Mouse (Mus musculus): ENCODE results near the gene Epb41l3.
A peak's percentile ranks its signal among the peaks of the same experiment; 100 is the strongest.

Epb41l3 gene

GRCm38 (mm10) chr17:69229451-69229850, 154.0 kb downstream of the Epb41l3 start:
- DNase-seq (ENCODE audit: extremely low read depth, insufficient read length, low spot score): peak; percentile 41

- no peak for DNase-seq (ENCODE audit: extremely low read depth, insufficient read length, low spot score)
Observed at GRCm38 (mm10) chr17:69230131-69230621, 154.7 kb downstream of the Epb41l3 start.

DNA sequence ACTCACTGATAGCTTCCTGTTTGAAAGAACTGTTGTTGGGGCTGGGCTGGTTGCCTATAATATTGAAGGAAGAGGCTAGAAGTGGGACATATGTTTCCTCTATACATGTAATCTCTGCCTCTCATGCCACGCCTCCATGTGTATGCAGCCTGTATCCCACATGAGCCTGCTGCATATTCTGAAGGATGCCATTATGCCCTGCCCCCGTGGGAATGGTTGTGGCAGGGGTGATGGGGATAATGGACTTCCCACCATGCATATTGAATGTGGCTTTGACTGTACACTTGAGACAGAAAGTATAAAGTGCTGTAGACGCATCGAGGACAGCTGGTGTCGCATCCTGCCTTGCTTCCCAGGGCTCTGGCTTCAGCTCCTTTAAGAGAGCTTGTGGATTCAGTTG, 155.9 kb downstream of the Epb41l3 start:
- DNase-seq (ENCODE audit: extremely low read depth, insufficient read length, low spot score): no peak

GRCm38 (mm10) chr17:69237172-69237571, 161.7 kb downstream of the Epb41l3 start:
- no peak for DNase-seq (ENCODE audit: extremely low read depth, insufficient read length, low spot score)

GRCm38 (mm10) chr17:69238810-69239373, 163.4 kb downstream of the Epb41l3 start:
- DNase-seq (ENCODE audit: extremely low read depth, insufficient read length, low spot score): no peak

- no peak for DNase-seq (ENCODE audit: extremely low read depth, insufficient read length, low spot score)
Observed at GRCm38 (mm10) chr17:69239423-69239822, 163.9 kb downstream of the Epb41l3 start.

DNA sequence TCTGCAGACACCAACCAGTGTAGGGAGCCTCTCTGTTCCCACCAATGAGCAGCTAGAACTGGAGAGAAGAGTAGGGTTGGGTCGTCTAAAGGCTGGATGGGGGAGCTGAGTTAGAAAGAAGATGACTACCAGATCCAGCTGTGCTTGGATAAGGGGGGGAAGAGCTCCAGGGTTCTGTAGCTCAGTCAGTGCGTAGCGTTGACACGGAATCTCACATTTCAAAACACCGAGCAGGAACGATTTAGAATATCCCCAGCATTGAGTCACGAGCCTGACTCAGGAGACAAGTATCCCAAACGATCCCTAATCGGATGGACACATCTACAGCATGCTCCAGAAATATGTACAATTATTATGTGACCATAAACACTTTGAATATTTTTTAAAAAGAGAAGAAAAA, 180.4 kb downstream of the Epb41l3 start:
- DNase-seq (ENCODE audit: extremely low read depth, insufficient read length, low spot score): peak; percentile 45

DNA sequence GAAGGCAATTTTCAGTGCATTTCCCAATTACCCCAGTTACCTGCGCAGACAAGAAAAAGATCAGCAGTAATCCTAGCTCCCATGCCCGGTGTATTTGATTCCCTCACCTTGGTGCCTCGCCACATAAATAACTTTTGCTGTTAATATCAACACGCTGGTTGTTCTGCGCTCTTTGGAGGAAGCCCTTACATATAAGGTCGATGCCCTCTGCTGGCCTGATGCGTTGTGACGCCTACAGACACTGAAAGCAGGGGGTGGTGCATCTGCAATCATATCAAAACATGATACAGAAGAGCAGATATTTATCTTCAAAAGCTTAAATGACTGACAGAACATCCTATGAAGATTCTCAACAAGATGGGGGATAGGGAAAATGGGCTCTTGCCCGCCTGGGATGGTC, 181.0 kb downstream of the Epb41l3 start:
- no peak for DNase-seq (ENCODE audit: extremely low read depth, insufficient read length, low spot score)

GRCm38 (mm10) chr17:69263810-69264565, 188.5 kb downstream of the Epb41l3 start:
- no peak for DNase-seq (ENCODE audit: extremely low read depth, insufficient read length, low spot score)

DNA sequence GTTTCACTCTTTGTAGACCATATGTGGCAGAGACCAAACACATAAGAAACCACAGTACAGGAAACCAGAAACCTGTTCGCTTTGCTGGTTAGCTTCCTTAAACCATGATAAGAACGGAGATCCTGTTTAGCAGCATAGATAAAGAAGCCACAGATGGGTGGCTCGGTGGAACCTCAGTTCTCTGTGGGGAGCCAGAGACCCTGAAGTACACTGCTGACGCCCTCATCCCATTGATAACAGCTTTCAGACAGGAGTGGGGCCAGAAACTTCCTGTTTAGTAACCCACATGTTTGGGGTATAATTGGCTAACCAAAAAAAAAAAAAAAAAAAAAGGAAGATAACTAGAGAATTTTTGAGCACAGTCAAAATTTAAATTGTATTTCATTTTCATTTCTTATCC, 189.7 kb downstream of the Epb41l3 start:
- no peak for DNase-seq (ENCODE audit: extremely low read depth, insufficient read length, low spot score)

GRCm38 (mm10) chr17:69265759-69266463, 190.4 kb downstream of the Epb41l3 start:
- DNase-seq (ENCODE audit: extremely low read depth, insufficient read length, low spot score): no peak

DNA sequence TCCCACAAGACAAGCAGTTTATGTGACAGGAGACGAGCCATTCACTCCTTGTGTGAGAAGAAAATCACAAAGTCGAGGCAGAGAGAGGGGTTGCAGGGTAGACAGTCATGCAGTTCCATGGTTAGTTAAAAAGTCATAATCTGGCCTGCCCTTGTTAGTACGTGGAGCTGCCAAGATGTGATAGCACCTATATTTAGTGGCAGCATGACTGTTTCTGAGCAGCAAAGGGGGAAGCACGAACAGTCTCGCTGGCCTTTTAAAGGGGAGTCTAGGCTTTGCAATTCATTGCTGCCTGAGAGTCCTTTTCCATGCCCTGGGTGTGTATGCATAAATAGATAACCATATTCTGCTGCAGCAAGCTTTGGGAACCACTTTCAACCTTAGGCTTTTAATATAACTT, 191.5 kb downstream of the Epb41l3 start:
- no peak for DNase-seq (ENCODE audit: extremely low read depth, insufficient read length, low spot score)

DNA sequence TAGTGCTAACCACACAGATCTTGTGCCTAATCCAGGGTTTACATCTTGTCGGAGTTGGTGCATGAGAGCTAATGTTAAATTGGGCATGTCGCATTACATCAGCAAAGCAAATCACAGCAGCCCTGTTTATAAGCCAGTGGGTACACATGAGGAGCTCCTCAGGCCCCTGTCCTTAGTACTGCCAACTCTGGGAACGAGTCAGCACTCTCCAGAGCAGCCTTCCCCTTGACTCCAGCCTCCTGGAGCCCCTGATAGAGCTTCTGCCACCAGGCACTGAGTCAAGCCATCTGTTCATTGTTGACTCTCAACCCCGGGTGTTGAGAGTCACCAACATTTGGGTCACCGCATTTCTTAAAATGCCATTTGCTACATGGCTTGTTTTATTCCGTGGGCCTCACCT, 192.0 kb downstream of the Epb41l3 start:
- no peak for DNase-seq (ENCODE audit: extremely low read depth, insufficient read length, low spot score)

- no peak for DNase-seq (ENCODE audit: extremely low read depth, insufficient read length, low spot score)
Observed at GRCm38 (mm10) chr17:69277362-69277761, 201.9 kb downstream of the Epb41l3 start.

DNA sequence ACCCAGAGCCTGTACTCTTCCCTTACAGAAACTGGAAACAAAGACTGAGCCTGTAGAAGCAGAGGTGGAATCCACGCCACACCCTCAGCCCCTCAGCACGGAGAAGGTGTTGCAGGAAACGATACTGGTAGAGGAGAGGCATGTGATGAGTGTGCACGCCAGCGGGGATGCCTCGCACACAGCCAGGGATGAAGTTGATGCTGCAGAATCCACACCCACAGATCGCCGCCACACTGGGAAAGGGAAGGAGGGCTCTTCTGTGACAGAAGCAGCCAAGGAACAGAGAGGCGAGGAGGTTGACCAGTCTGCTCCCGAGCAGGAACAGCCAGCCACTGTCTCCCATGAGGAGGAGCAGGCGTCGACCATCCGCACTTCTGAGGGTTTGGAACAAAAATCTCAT, 209.0 kb downstream of the Epb41l3 start:
- DNase-seq (ENCODE audit: extremely low read depth, insufficient read length, low spot score): no peak

DNA sequence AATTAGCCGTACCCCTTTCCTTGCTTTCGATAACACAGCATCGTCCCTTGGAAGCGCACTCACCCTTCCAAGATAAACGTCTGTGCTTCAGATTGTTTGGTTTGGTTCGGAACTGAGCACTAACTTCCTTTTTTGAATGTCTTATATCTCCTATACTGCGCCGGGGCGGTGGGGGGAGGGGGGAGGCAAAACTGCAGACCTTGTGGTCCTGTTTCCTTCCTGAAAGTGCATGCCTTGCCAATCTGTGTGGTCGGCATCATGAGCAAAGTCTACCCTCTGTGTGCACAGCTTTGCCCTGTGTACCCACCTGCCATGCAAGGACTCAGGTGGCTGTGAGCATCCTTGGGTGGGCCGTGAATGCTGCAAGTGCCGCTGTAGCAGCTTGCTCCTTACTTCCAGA, 212.6 kb downstream of the Epb41l3 start:
- DNase-seq (ENCODE audit: extremely low read depth, insufficient read length, low spot score): no peak

DNA sequence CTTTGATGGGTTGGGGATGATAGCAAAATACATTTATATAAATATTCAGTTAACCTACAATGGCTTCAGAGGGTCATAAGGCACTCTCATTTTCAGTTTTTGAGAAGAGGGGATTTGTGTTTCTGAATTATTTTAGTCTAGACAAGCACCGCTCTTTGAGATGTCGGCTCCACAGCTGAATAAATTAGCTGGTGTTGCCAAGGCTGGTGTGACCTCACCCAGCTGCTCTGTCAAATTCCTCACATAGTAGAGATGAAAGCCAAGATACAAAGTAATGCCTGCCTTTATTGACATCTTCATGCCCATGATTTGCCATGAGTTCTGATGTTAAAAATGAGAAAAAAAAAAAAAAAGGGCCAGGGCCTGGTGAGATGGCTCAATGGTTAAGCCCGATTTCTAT, 214.8 kb downstream of the Epb41l3 start:
- DNase-seq (ENCODE audit: extremely low read depth, insufficient read length, low spot score): no peak

DNA sequence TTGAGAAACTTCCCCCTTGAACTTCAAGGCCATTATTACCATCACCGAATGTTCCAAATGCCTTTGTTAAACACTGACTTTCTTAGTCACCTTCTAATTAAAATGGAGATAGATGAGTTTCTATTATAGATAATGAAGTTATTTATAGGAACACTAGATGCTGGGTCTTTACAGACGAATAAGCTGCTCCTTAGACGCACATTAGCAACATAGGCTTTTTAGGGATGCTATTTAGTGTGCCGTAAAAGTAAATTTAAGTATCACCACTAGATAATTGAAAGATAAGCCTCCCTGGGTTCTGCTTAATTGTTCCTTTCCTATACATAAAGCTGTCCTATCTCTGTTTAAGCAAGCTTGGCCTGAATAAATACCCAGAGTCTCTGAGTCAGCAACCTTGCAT, 226.1 kb downstream of the Epb41l3 start:
- no peak for DNase-seq (ENCODE audit: extremely low read depth, insufficient read length, low spot score)

DNA sequence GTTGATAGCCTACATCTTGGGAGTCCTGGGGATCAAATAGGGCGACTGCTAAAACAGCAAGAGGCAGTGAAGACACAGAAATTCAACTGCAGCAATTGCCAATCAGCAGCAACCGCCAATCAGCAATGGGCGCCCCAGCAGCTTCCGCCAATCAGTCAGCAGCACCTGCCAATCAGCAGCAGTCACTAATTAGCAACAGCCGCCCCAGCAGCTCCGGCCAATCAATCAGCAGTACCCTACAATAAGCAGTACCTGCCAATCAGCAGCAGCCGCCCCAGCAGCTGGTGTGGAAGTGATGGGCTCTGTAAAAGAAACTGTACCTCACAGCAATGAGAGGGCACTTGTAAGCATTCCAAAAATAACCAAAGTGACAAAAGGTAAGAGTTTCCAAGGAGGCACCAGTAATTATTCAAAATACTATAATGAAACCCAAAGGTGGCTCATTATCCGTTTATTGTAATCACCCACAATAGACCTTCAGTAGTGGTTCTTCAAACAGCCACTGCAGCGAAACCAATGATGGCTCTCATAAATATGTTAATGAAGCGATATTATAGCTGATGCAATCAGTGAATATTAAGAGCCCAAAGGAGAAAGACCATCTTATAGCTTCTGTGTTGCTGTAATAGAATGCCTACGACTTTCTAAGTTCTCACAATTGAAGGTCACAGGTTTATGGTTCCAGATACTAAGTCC, 228.2 kb downstream of the Epb41l3 start:
- no peak for DNase-seq (ENCODE audit: extremely low read depth, insufficient read length, low spot score)

GRCm38 (mm10) chr17:69307636-69308035, 232.2 kb downstream of the Epb41l3 start:
- no peak for DNase-seq (ENCODE audit: extremely low read depth, insufficient read length, low spot score)

- DNase-seq (ENCODE audit: extremely low read depth, insufficient read length, low spot score): no peak
Observed at GRCm38 (mm10) chr17:69309872-69310271, 234.4 kb downstream of the Epb41l3 start.
